Mouse (Mus musculus) heart, postnatal 0 days (tissue): Measurements from ENCODE around the gene Etv4. TPM values are rescaled to one million over a fixed set of nuclear protein-coding genes. Genes with fewer than 3 reads are reported as not detected.
A peak's percentile ranks its signal among the peaks of the same experiment; 100 is the strongest.

Experiments
- ATAC-seq: fragments of 200-750 bp; cut with Nextera tagmentation; 2 replicates; pipeline ENCODE4 v1.8.0; 2017; ENCODE audit warnings: low read depth, moderate number of reproducible peaks, moderate library complexity; ENCODE audit not compliant: insufficient read depth
- DNase-seq: peaks from one replicate; pipeline ENCODE4 v3.0.0-alpha.2; 2016; ENCODE audit warnings: low spot score
- H3K27ac ChIP-seq: fragments of 300-500 bp; sonication (generic); 2 replicates; pipeline ENCODE4 v1.5.1; 2014; ENCODE audit warnings: low read depth, mild to moderate bottlenecking
- H3K27me3 ChIP-seq: fragments of 300-500 bp; sonication (generic); 2 replicates; pipeline ENCODE4 v1.6.1; 2014; ENCODE audit warnings: low read length, mixed read lengths; ENCODE audit not compliant: control insufficient read depth, insufficient read depth
- H3K36me3 ChIP-seq: fragments of 300-500 bp; sonication (generic); replicated peaks from 2 replicates; pipeline ENCODE4 v1.6.1; 2014; ENCODE audit warnings: low read length, mixed read lengths; ENCODE audit not compliant: control insufficient read depth, insufficient read depth
- H3K4me1 ChIP-seq: fragments of 300-500 bp; sonication (generic); 2 replicates; pipeline ENCODE4 v1.6.1; 2014; ENCODE audit warnings: antibody characterized with exemption; ENCODE audit not compliant: control insufficient read depth, insufficient read depth
- H3K4me2 ChIP-seq: fragments of 300-500 bp; sonication (generic); 2 replicates; pipeline ENCODE4 v1.6.1; 2014; ENCODE audit warnings: low read depth, mild to moderate bottlenecking, low read length, moderate library complexity
- H3K4me3 ChIP-seq: fragments of 300-500 bp; sonication (generic); 2 replicates; pipeline ENCODE4 v1.5.1; 2014; ENCODE audit warnings: low read depth, low read length
- H3K9ac ChIP-seq: fragments of 300-500 bp; sonication (generic); replicated peaks from 2 replicates; pipeline ENCODE4 v1.6.1; 2014; ENCODE audit warnings: low read depth, low read length, mixed read lengths
- H3K9me3 ChIP-seq: fragments of 300-500 bp; sonication (generic); replicated peaks from 2 replicates; pipeline ENCODE4 v1.6.1; 2016; ENCODE audit warnings: low read length; ENCODE audit not compliant: control insufficient read depth
- CTCF ChIP-seq: IDR thresholded peaks from 2 replicates; pipeline ENCODE4 v1.5.1; 2016; ENCODE audit warnings: antibody characterized with exemption, control low read depth, low read depth
- EP300 ChIP-seq: IDR thresholded peaks from 2 replicates; pipeline ENCODE4 v1.6.1; 2016; ENCODE audit warnings: antibody characterized with exemption, low read depth
- WGBS: fragments of 180-500 bp; shearing (Covaris S2); extraction: QIAGEN DNeasy Blood & Tissue Kit; methylation state at CpG from one replicate; pipeline ENCODE4 v1.1.7; 2014; 5-methylcytosine and 5-hydroxymethylcytosine counted together
- polyA plus RNA-seq: library from polyadenylated mRNA; unstranded; fragments of >200 nt; fragmentation: Nextera tagmentation; extraction: Ambion mirVana; gene quantifications from 2 replicates; pipeline ENCODE4 v1.2.1, GENCODE M21; 2015
- total RNA-seq: library from RNA; depleted of rRNA; stranded (reverse); fragments of >200 nt; gene quantifications from 2 replicates; pipeline ENCODE4 v1.2.3, GENCODE M21; 2014; ENCODE audit warnings: low replicate concordance

The Etv4 gene
- total and polyA plus RNA-seq, 2 experiments from 2014 or later: 2.2 to 5.2 TPM

GRCm38 (mm10) chr11:101772449-101772848, 12.7 kb downstream of the Etv4 start:
- TF ChIP-seq CTCF (no peak), EP300 (no peak)
- H3K4me3 ChIP-seq: peak overlapping the region; percentile 42
- ATAC-seq (peak; percentile 91), DNase-seq (peak; percentile 91)
- peaks cover 13% of the 10 kb centered on the region for H3K36me3 ChIP-seq
- WGBS: 0% methylated on average over 16 of the region's 16 CpGs
- 0 out of 2 replicates have a peak, but pooled peaks cover 4% of the 10 kb centered on the region for H3K4me1 ChIP-seq
- H3K9me3 ChIP-seq: no peaks in the 10 kb centered on the region
- H3K9ac ChIP-seq: peak overlapping the region; percentile 38; the same call in 1 of the 2 replicates
- peaks cover 17% of the 10 kb centered on the region for H3K27me3 ChIP-seq
- no peak overlapping the region for H3K27ac ChIP-seq
- peak overlapping the region; percentile 77 for H3K4me2 ChIP-seq

- no peak for TF ChIP-seq CTCF
- no peak for TF ChIP-seq EP300
- Histone ChIP-seq H3K36me3 (peaks cover 17% of the 10 kb centered on the region), H3K4me2 (peak overlapping the region; percentile 77), H3K4me3 (peak overlapping the region; percentile 42), H3K9ac (no peak overlapping the region), H3K4me1 (0 out of 2 replicates have a peak, but pooled peaks cover 4% of the 10 kb centered on the region), H3K9me3 (no peaks in the 10 kb centered on the region), H3K27me3 (peaks cover 17% of the 10 kb centered on the region), H3K27ac (no peak overlapping the region)
- ATAC-seq (peak; percentile 2; the same call in 1 of the 2 replicates), DNase-seq (no peak)
- WGBS: 8% methylated on average over 5 of the region's 5 CpGs
Measured at GRCm38 (mm10) chr11:101772027-101772426, 13.1 kb downstream of the Etv4 start.

- TF ChIP-seq CTCF: no peak
- TF ChIP-seq EP300: no peak
Measured at GRCm38 (mm10) chr11:101770266-101770665, 14.9 kb downstream of the Etv4 start.

GRCm38 (mm10) chr11:101768721-101769120, 16.4 kb downstream of the Etv4 start:
- peaks cover 49% of the 10 kb centered on the region for H3K36me3 ChIP-seq
- DNase-seq: no peak
- no peak for ATAC-seq
- no peak overlapping the region for H3K9ac ChIP-seq
- H3K9me3 ChIP-seq: no peaks in the 10 kb centered on the region
- no peak overlapping the region for H3K4me2 ChIP-seq
- H3K27me3 ChIP-seq: peaks cover 8% of the 10 kb centered on the region; the same call in 1 of the 2 replicates
- H3K4me3 ChIP-seq: no peak overlapping the region
- 85% methylated on average over 6 of the region's 6 CpGs for WGBS
- H3K27ac ChIP-seq: no peak overlapping the region
- 0 out of 2 replicates have a peak, but pooled peaks cover 4% of the 10 kb centered on the region for H3K4me1 ChIP-seq
- TF ChIP-seq EP300: no peak
- no peak for TF ChIP-seq CTCF

More at GRCm38 (mm10) chr11:101770266-101770665, 14.9 kb downstream of the Etv4 start:
- Histone ChIP-seq H3K4me1 (0 out of 2 replicates have a peak, but pooled peaks cover 4% of the 10 kb centered on the region), H3K4me3 (no peak overlapping the region), H3K27ac (no peak overlapping the region), H3K9ac (no peak overlapping the region), H3K36me3 (peaks cover 35% of the 10 kb centered on the region), H3K27me3 (peaks cover 17% of the 10 kb centered on the region), H3K9me3 (no peaks in the 10 kb centered on the region), H3K4me2 (no peak overlapping the region)
- WGBS: 89% methylated on average over 12 of the region's 12 CpGs
- no peak for ATAC-seq
- DNase-seq: no peak

- H3K4me3 ChIP-seq: no peak overlapping the region
- 77% methylated on average over 5 of the region's 5 CpGs for WGBS
- H3K9me3 ChIP-seq: no peaks in the 10 kb centered on the region
- H3K4me2 ChIP-seq: no peak overlapping the region
- no peak overlapping the region for H3K9ac ChIP-seq
- H3K27ac ChIP-seq: no peak overlapping the region
- DNase-seq: no peak
- H3K4me1 ChIP-seq: 0 out of 2 replicates have a peak, but pooled peaks cover 4% of the 10 kb centered on the region
- ATAC-seq: no peak
- TF ChIP-seq CTCF: no peak
- no peak for TF ChIP-seq EP300
- peaks cover 4% of the 10 kb centered on the region; the same call in 1 of the 2 replicates for H3K27me3 ChIP-seq
- H3K36me3 ChIP-seq: peaks cover 59% of the 10 kb centered on the region
Measured at GRCm38 (mm10) chr11:101767326-101767725, 17.8 kb downstream of the Etv4 start.

- H3K9me3 ChIP-seq: no peaks in the 10 kb centered on the region
- ATAC-seq (no peak), DNase-seq (no peak)
- no peak overlapping the region for H3K4me3 ChIP-seq
- WGBS: 92% methylated on average over 8 of the region's 8 CpGs
- TF ChIP-seq CTCF (no peak), EP300 (no peak)
- no peaks in the 10 kb centered on the region for H3K27me3 ChIP-seq
- H3K4me1 ChIP-seq: no peaks in the 10 kb centered on the region
- H3K4me2 ChIP-seq: no peak overlapping the region
- H3K36me3 ChIP-seq: peaks cover 81% of the 10 kb centered on the region
- no peak overlapping the region for H3K27ac ChIP-seq
- no peak overlapping the region for H3K9ac ChIP-seq
Measured at GRCm38 (mm10) chr11:101764546-101764945, 20.6 kb downstream of the Etv4 start.
